Comparison of ENCODE assay signal across 12 mouse cellular contexts in the genomic region with DNA sequence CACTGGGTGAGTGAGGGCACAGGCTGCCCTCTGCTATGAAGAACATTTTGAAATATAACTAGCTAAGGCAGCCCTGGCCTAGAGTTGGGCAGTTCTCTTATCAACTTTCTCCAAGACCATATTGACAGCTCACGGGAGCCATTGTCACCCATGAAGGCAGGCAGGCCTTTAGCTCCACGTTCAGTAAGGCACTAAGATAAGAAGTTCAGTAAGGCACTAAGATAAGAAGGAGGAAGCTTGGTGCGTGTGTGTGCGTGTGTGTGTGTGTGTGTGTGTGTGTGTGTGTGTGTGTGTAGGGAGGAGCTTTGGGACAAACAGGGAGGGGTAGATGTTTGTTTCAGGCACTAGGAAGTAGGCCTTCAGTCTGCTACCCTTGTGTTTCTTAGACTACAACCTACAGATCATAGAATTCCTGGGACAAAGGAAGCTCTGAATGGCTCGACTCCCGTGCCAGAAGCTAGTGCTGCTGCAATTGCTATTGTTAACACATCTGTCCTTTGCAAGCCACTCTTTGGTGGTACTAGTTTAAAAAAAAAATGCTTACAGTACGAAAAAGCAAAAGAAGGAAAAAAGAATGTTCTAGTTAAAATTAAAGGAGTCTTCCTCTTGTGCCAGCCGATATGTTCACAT.
A peak's percentile ranks its signal among the peaks of the same experiment; 100 is the strongest.
DNase-seq lines count a peak whose midpoint lies in the region; ATAC-seq and TF ChIP-seq lines count a peak whose summit lies in the region.
"Had no signal": no experiment of that assay in that cellular context is flagged by ENCODE, and none has a peak within 500 bp of the region (broad histone marks: within the 10 kb centered on the region; RNA-seq: fewer than 3 reads in every experiment).

No protein-coding gene starts in this region.

- H3K27me3 ChIP-seq in heart, postnatal 0 days (ENCODE audit: control insufficient read depth, insufficient read depth, low read length): no peaks in the 10 kb centered on the region
- no peaks in the 10 kb centered on the region for H3K27me3 ChIP-seq in forebrain, embryonic 13.5 days
- no peaks in the 10 kb centered on the region for H3K27me3 ChIP-seq in liver, embryonic 15.5 days
- no peaks in the 10 kb centered on the region for H3K27me3 ChIP-seq in small intestine, adult 2 months (ENCODE audit: control insufficient read depth, insufficient read depth, low read length)

- H3K4me2 ChIP-seq in heart, postnatal 0 days (ENCODE audit: low read depth, low read length): no peak overlapping the region
- H3K4me2 ChIP-seq in forebrain, embryonic 13.5 days: no peak overlapping the region
- no peak overlapping the region for H3K4me2 ChIP-seq in liver, embryonic 15.5 days

- no peak for TF ChIP-seq EP300 in heart, postnatal 0 days (IDR thresholded peaks at IDR 0.05; ENCODE audit: low read depth)

- H3K9ac ChIP-seq in heart, postnatal 0 days (replicated peaks; ENCODE audit: low read depth, low read length): no peak overlapping the region
- H3K9ac ChIP-seq in forebrain, embryonic 13.5 days: no peak overlapping the region
- H3K9ac ChIP-seq in liver, embryonic 15.5 days: no peak overlapping the region

- H3K27ac ChIP-seq in heart, postnatal 0 days (ENCODE audit: low read depth): peak overlapping the region; percentile 13; the same call in 1 of the 2 replicates
- peak overlapping the region; percentile 72 for H3K27ac ChIP-seq in forebrain, embryonic 13.5 days
- no peak overlapping the region for H3K27ac ChIP-seq in liver, embryonic 15.5 days (replicated peaks)
- H3K27ac ChIP-seq in small intestine, adult 2 months (ENCODE audit: insufficient read depth, low read depth, low read length): peak overlapping the region; percentile 68

- TF ChIP-seq CTCF in heart, postnatal 0 days (IDR thresholded peaks at IDR 0.05; ENCODE audit: low read depth): no peak
- TF ChIP-seq CTCF in small intestine, adult 2 months (IDR thresholded peaks at IDR 0.05; ENCODE audit: extremely low read depth, insufficient read length, insufficient replicate concordance, low read depth, low read length): no peak

- H3K9me3 ChIP-seq in heart, postnatal 0 days (replicated peaks; ENCODE audit: control insufficient read depth, low read length): no peaks in the 10 kb centered on the region
- no peaks in the 10 kb centered on the region for H3K9me3 ChIP-seq in forebrain, embryonic 13.5 days (replicated peaks)
- no peaks in the 10 kb centered on the region for H3K9me3 ChIP-seq in liver, embryonic 15.5 days (replicated peaks)

- DNase-seq in heart, postnatal 0 days (ENCODE audit: low spot score): no peak
- no peak for DNase-seq in heart, adult 8-10 months (ENCODE audit: low spot score)
- DNase-seq in spleen, postnatal 10 days (ENCODE audit: low spot score in 2 of 2): no peak
- DNase-seq in adrenal gland, adult 8-10 months: no peak
- no peak for DNase-seq in left cerebral cortex, adult 8-10 months (ENCODE audit: low spot score in 2 of 2)
- DNase-seq: B cell, adult 2 months; cerebellum, adult 11-12 months; left cerebral cortex, postnatal 4 days; lung, postnatal 10 days had no signal

- WGBS in heart, postnatal 0 days: 32% methylated on average over 8 of the region's 8 CpGs
- WGBS in forebrain, embryonic 13.5 days: 43% methylated on average over 8 of the region's 8 CpGs
- 35% methylated on average over 8 of the region's 8 CpGs for WGBS in liver, embryonic 15.5 days (ENCODE audit: insufficient replicate concordance)
- WGBS in small intestine, adult 2 months: 38% methylated on average over 8 of the region's 8 CpGs

- no peak for TF ChIP-seq POLR2A in small intestine, adult 2 months (IDR thresholded peaks at IDR 0.05; ENCODE audit: low read depth, low read length)

- no peak overlapping the region for H3K4me3 ChIP-seq in heart, postnatal 0 days (ENCODE audit: low read depth, low read length)
- no peak overlapping the region for H3K4me3 ChIP-seq in forebrain, embryonic 13.5 days
- H3K4me3 ChIP-seq in liver, embryonic 15.5 days (replicated peaks): no peak overlapping the region
- no peak overlapping the region for H3K4me3 ChIP-seq in small intestine, adult 2 months (ENCODE audit: low read depth, low read length)

- no peaks in the 10 kb centered on the region for H3K36me3 ChIP-seq in heart, postnatal 0 days (replicated peaks; ENCODE audit: control insufficient read depth, insufficient read depth, low read length)
- H3K36me3 ChIP-seq in forebrain, embryonic 13.5 days (ENCODE audit: poor library complexity, severe bottlenecking): no peaks in the 10 kb centered on the region
- no peaks in the 10 kb centered on the region for H3K36me3 ChIP-seq in liver, embryonic 15.5 days (replicated peaks)
- no peaks in the 10 kb centered on the region for H3K36me3 ChIP-seq in small intestine, adult 2 months (ENCODE audit: control insufficient read depth, insufficient read depth, low read length)

- 0 out of 2 replicates have a peak, but pooled peaks cover 9% of the 10 kb centered on the region for H3K4me1 ChIP-seq in heart, postnatal 0 days (ENCODE audit: control insufficient read depth, insufficient read depth)
- H3K4me1 ChIP-seq in forebrain, embryonic 13.5 days: peaks cover 30% of the 10 kb centered on the region
- H3K4me1 ChIP-seq in liver, embryonic 15.5 days (replicated peaks): no peaks in the 10 kb centered on the region
- peaks cover 11% of the 10 kb centered on the region; the same call in 1 of the 2 replicates for H3K4me1 ChIP-seq in small intestine, adult 2 months (ENCODE audit: control insufficient read depth, insufficient read depth, insufficient read length, low read length)

- no peak for ATAC-seq in heart, postnatal 0 days (ENCODE audit: insufficient read depth, low read depth)
- ATAC-seq in forebrain, embryonic 13.5 days: no peak
- peak; percentile 82 for ATAC-seq in liver, embryonic 15.5 days (ENCODE audit: insufficient read depth)
